Mouse (Mus musculus): Measurements from ENCODE around the gene Gpr3. TPM values are rescaled to one million over a fixed set of nuclear protein-coding genes. Genes with fewer than 3 reads are reported as not detected.
A peak's percentile ranks its signal among the peaks of the same experiment; 100 is the strongest.

The Gpr3 gene
- polyA plus RNA-seq, 1 experiment from 2014 or later: 0.34 TPM

DNA sequence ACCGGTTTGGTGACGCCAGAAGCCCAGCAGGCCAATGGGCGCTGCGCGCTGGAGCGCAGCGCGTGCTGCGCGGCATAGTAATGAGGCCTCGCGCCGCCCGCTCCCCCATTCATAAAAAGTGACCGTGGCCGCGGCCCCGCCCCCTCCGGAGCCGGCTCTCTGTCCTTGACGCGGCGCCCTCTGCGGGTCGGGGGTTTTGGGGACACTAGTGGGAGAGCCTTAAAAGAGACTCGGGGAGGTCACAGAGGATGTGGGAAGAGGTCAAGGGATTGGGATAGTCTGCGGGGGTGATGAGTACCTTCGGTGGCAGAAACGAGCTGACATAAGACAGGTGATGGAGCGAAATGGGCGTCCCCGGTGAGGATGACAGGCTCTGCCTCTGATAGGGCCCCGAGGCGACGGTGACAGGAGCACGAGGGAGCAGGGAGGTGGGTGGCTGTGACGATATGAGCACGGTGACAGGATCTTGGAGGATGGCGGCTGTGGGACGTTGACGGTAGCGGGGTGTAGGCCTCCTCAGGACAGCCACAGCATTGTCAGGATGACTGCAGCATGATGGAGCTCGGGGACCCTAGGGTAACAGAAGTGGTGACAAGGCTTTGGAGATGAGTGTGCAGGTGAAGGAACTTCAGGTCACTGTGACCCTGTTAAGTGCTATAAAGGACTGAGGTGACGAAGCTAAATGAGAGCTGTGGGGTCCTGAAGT lies 379 bp upstream of the Gpr3 start:
- 2% methylated on average over 44 of the region's 44 CpGs for WGBS
- H3K27me3 ChIP-seq: peaks cover 41% of the 10 kb centered on the region
- no peaks in the 10 kb centered on the region for H3K9me3 ChIP-seq (replicated peaks)
- H3K4me3 ChIP-seq: peak overlapping the region; percentile 68
- H3K4me1 ChIP-seq (replicated peaks): peaks cover 24% of the 10 kb centered on the region
- ATAC-seq (replicated peaks; ENCODE audit: insufficient number of reproducible peaks, insufficient read depth, low FRiP score, low read depth): peak; percentile 83
- H3K4me2 ChIP-seq: peak overlapping the region; percentile 99
- H3K36me3 ChIP-seq: no peaks in the 10 kb centered on the region
- H3K9ac ChIP-seq: peak overlapping the region; percentile 66
- H3K27ac ChIP-seq: no peak overlapping the region

DNA sequence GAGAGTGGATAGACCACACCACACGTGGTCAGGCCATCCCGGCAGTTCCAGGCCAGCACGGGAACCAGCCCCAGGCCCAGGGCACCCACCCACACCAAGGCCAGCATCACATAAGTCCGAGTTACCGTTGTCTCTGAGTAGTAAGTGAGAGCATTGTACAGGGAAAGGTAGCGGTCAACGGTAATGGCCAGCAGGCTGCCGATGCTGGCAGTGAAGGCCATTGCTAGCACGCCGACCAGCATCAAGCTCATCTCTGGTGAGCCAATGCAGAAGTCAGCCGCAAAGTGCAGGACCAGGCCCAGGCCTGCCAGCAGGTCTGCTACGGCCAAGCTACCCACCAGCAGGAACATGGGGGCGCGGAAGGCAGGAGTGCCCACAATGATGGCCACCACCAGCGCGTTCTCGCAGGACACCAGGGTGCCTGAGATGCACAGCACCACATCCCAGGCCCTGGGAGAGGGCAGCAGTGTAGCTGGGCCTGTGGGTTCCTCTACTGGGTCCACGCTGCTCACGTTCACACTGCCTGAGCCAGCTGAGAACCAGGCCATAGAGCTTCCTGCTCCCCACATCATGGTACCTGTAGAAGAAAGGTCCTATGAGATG lies 1.4 kb downstream of the Gpr3 start:
- H3K9ac ChIP-seq: no peak overlapping the region
- H3K4me3 ChIP-seq: no peak overlapping the region
- peaks cover 41% of the 10 kb centered on the region for H3K27me3 ChIP-seq
- no peak overlapping the region for H3K27ac ChIP-seq
- H3K4me1 ChIP-seq (replicated peaks): peaks cover 24% of the 10 kb centered on the region
- no peaks in the 10 kb centered on the region for H3K36me3 ChIP-seq
- H3K9me3 ChIP-seq (replicated peaks): no peaks in the 10 kb centered on the region
- no peak for ATAC-seq (replicated peaks; ENCODE audit: insufficient number of reproducible peaks, insufficient read depth, low FRiP score, low read depth)
- H3K4me2 ChIP-seq: no peak overlapping the region
- WGBS: 91% methylated on average over 19 of the region's 19 CpGs

DNA sequence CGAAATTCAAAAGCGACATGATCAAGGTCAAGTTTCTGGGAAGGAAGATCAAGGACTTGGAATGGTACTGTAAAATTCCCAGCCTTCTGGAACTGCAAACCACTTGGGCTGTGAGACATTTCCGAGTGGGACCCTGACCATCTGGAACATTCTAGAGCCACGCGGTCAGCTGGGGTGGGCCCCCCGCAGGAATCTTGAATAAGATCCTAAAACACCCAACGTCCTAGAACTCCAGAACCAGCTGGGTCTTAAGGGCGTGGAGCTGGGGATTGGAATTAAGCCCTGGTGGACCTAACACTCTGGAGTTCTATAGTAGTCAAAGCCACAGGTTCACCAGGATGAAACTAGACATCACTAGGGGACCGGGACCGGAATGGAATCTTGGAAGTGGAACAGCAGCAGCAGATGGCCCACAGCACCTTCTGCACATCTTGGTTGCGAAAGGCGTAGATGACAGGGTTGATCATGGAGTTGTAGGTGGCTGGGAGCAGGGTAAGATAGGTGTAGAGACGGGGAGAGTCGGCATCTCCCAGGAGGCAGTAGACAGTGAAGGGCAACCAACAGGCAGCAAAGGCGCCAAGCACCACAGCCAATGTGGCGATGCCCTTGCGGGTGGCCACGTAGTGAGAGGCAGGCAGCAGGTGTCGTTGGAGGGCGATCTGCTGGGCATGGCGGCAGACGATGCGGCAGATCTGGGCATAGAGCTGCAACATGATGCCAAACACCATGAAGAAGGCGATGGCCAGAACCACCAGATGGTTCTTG lies 2.1 kb downstream of the Gpr3 start:
- Histone ChIP-seq H3K4me2 (no peak overlapping the region), H3K4me3 (no peak overlapping the region), H3K4me1 (replicated peaks) (peaks cover 25% of the 10 kb centered on the region), H3K9ac (no peak overlapping the region), H3K27me3 (peaks cover 41% of the 10 kb centered on the region), H3K9me3 (replicated peaks) (no peaks in the 10 kb centered on the region), H3K36me3 (no peaks in the 10 kb centered on the region), H3K27ac (no peak overlapping the region)
- WGBS: 88% methylated on average over 24 of the region's 24 CpGs
- ATAC-seq (replicated peaks; ENCODE audit: insufficient number of reproducible peaks, insufficient read depth, low FRiP score, low read depth): no peak

DNA sequence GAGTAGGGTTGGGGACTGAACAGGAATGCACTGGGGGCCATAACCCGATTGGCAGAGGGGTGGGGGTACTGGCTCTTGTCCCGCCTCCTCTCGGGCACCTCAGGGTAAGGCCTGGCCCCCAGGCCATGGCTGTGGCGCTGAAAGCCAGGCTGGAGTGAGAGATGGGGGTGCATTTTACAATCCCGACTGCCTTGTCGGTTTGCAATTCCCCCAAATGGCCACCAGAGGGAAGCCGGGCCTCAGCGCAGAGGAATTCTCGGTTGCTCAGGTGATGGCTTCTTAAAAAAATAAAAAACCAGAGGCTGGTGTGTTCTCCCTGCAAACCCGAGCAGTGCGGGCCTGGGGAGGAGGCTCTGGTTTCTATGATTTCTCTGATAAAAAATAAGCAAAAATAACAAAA lies 3.0 kb downstream of the Gpr3 start:
- peaks cover 39% of the 10 kb centered on the region for H3K27me3 ChIP-seq
- no peaks in the 10 kb centered on the region for H3K9me3 ChIP-seq (replicated peaks)
- H3K4me1 ChIP-seq (replicated peaks): peaks cover 33% of the 10 kb centered on the region
- H3K9ac ChIP-seq: no peak overlapping the region
- 4% methylated on average over 11 of the region's 11 CpGs for WGBS
- no peaks in the 10 kb centered on the region for H3K36me3 ChIP-seq
- no peak overlapping the region for H3K4me2 ChIP-seq
- no peak overlapping the region for H3K4me3 ChIP-seq
- H3K27ac ChIP-seq: no peak overlapping the region
- no peak for ATAC-seq (replicated peaks; ENCODE audit: insufficient number of reproducible peaks, insufficient read depth, low FRiP score, low read depth)

DNA sequence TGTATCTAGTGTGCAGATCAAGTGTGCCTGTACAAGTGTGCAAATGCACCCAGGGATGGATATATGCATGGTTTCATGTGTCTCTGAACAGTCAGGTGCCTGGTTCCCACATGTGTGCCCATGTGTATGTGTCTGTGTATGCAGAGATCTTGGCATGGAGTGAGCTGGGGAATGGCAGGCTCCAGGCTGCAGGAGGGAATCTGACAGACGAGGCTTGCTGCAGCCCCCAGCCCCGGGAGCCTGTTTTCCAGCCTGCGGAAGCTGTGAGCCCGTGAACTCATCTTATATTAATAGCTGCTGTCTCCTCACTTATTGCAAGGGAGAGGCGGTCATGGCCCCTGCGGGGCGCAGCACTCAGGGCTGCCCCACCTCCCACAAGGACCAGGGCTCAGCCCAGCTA lies 8.0 kb downstream of the Gpr3 start:
- Histone ChIP-seq H3K4me2 (peak overlapping the region; percentile 28; the same call in 1 of the 2 replicates), H3K9ac (no peak overlapping the region), H3K4me3 (no peak overlapping the region), H3K27me3 (no peaks in the 10 kb centered on the region), H3K27ac (peak overlapping the region; percentile 54), H3K9me3 (replicated peaks) (no peaks in the 10 kb centered on the region), H3K36me3 (no peaks in the 10 kb centered on the region), H3K4me1 (replicated peaks) (peaks cover 38% of the 10 kb centered on the region)
- WGBS: 15% methylated on average over 7 of the region's 7 CpGs
- ATAC-seq (replicated peaks; ENCODE audit: insufficient number of reproducible peaks, insufficient read depth, low FRiP score, low read depth): 0 out of 2 replicates have a peak, but pooled peaks have one; percentile 19

DNA sequence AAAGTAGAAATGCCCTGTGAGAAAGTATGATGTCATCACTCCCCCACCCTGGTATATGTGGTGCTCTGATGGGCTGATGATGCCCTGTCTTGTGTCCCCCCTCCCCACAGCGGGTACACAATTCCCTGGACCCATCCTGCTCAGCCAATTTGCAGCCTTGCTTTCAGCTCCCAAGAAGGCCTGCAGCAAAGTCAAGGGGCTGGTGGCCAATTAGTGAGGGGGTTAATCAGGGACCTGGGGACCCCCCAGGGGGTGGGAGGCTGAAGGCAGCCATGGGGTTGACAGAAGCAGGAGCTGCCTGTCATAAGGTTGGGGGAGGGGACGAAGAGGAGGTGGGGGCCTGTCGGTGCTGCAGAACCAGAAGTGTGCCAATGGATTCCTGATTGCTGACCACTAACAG lies 8.7 kb downstream of the Gpr3 start:
- Histone ChIP-seq H3K4me2 (no peak overlapping the region), H3K9ac (no peak overlapping the region), H3K4me1 (replicated peaks) (peaks cover 46% of the 10 kb centered on the region), H3K9me3 (replicated peaks) (no peaks in the 10 kb centered on the region), H3K36me3 (no peaks in the 10 kb centered on the region), H3K27me3 (no peaks in the 10 kb centered on the region), H3K27ac (no peak overlapping the region), H3K4me3 (no peak overlapping the region)
- WGBS: 67% methylated on average over 3 of the region's 3 CpGs
- no peak for ATAC-seq (replicated peaks; ENCODE audit: insufficient number of reproducible peaks, insufficient read depth, low FRiP score, low read depth)

DNA sequence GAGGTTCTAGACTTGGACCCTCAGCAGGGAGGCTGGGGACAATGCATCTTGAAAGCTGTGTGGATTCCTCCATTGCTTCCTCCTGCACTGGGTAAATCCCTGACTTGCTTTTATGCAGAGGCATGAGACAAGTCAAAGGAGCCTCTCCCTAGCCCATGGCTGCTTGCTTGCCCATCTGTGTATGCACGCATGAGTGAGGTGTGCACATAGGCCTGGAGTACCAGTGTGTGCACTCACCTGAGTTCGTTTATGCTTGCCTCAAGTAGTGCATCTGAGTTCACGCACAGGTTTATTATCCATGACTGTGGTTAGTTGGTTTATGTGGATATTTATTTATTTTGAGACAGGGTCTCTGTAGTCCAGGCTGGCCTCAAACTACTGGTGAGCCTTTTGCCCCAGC lies 10.1 kb downstream of the Gpr3 start:
- Histone ChIP-seq H3K9me3 (replicated peaks) (no peaks in the 10 kb centered on the region), H3K27ac (no peak overlapping the region), H3K4me2 (no peak overlapping the region), H3K27me3 (no peaks in the 10 kb centered on the region), H3K36me3 (no peaks in the 10 kb centered on the region), H3K4me1 (replicated peaks) (peaks cover 59% of the 10 kb centered on the region), H3K9ac (no peak overlapping the region), H3K4me3 (no peak overlapping the region)
- 95% methylated on average over 3 of the region's 3 CpGs for WGBS
- no peak for ATAC-seq (replicated peaks; ENCODE audit: insufficient number of reproducible peaks, insufficient read depth, low FRiP score, low read depth)

DNA sequence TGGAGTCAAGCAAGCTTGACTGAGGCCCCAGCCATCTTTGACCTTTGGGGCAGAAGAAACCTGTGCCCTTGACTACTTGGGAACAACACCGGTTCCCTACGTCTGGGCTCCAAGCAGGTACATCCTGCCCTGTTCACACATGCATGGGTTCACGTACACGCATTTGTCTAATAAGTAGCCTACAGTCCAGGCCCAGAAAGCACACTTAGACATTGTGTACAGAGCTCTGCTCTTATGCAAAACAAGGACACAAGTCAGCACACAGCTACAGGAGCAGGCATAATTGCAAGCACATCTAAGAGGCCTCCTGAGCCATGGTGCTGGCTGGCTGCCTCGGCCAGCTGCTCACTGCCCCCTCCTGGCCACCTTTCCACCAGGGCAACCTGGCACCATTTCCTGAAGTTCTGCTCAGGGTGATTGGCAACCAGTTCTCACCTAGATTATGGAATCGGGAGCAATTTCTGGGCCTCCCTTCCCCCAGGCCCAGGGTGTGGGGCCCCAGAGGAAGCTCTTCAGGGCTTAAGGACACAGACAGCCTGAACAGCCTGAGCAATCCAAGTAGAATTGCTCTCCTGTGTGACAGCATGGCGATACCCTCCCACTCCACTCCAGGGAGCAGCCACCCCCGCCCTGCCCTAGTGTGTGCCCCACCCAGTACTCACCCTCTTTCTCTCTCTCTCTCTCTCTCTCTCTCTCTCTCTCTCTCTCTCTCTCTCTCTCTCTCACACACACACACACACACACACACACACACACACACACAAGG lies 11.1 kb downstream of the Gpr3 start:
- 52% methylated on average over 7 of the region's 8 CpGs for WGBS
- H3K4me3 ChIP-seq: no peak overlapping the region
- peaks cover 70% of the 10 kb centered on the region for H3K4me1 ChIP-seq (replicated peaks)
- ATAC-seq (replicated peaks; ENCODE audit: insufficient number of reproducible peaks, insufficient read depth, low FRiP score, low read depth): peak; percentile 38; the same call in 1 of the 2 replicates
- peak overlapping the region; percentile 80 for H3K27ac ChIP-seq
- H3K36me3 ChIP-seq: peaks cover 3% of the 10 kb centered on the region; the same call in 1 of the 2 replicates
- H3K4me2 ChIP-seq: no peak overlapping the region
- peak overlapping the region; percentile 31; the same call in 1 of the 2 replicates for H3K9ac ChIP-seq
- H3K27me3 ChIP-seq: no peaks in the 10 kb centered on the region
- H3K9me3 ChIP-seq (replicated peaks): no peaks in the 10 kb centered on the region

DNA sequence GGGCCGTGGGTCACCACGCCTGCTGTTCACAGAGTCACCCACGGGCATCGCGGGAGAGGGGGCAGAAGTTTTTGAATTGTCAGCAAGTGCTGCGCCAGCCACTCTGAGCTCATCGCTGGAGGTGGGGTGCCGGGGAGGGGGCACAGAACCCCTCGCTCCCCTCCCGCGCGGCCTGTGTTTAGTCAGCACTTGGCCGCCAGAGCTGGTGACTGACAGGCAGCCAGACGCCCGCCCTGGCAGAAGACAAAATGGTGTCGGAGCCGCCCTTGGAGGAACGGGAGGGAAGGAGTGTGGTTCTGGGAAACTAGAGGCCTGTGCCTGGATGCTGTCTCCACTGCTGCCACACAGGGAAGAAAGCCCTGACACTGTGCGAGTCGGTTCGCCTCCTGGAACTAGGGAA lies 12.0 kb downstream of the Gpr3 start:
- Histone ChIP-seq H3K27ac (peak overlapping the region; percentile 80), H3K27me3 (no peaks in the 10 kb centered on the region), H3K36me3 (peaks cover 9% of the 10 kb centered on the region; the same call in 1 of the 2 replicates), H3K9ac (peak overlapping the region; percentile 23; the same call in 1 of the 2 replicates), H3K4me3 (no peak overlapping the region), H3K4me1 (replicated peaks) (peaks cover 73% of the 10 kb centered on the region), H3K4me2 (peak overlapping the region; percentile 14; the same call in 1 of the 2 replicates), H3K9me3 (replicated peaks) (no peaks in the 10 kb centered on the region)
- 28% methylated on average over 21 of the region's 21 CpGs for WGBS
- ATAC-seq (replicated peaks; ENCODE audit: insufficient number of reproducible peaks, insufficient read depth, low FRiP score, low read depth): no peak; the same call in 1 of the 2 replicates

DNA sequence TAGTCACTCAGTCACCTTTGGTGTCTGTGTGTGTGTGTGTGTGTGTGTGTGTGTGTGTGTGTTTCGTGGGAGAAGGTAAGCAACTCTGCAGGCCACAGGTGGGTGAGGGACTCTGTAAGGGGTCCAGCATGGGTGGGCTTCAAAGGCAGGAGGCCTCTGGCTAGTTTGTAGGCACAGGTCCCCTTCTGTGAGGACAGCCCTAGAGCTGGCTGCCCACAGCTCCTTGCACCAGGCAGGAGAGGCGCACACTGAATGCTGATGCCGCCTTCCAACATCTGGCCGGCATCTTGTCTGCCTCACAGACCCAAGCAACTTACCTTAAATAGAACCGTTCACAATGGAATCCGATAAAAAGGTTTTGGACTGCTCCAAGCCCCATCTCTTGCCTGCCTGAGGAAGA lies 12.6 kb downstream of the Gpr3 start:
- 0 out of 2 replicates have a peak overlapping the region, but pooled peaks have one; percentile 14 for H3K4me2 ChIP-seq
- no peak for ATAC-seq (replicated peaks; ENCODE audit: insufficient number of reproducible peaks, insufficient read depth, low FRiP score, low read depth)
- no peaks in the 10 kb centered on the region for H3K27me3 ChIP-seq
- H3K9ac ChIP-seq: no peak overlapping the region
- H3K4me1 ChIP-seq (replicated peaks): peaks cover 67% of the 10 kb centered on the region
- WGBS: 52% methylated on average over 6 of the region's 6 CpGs
- H3K9me3 ChIP-seq (replicated peaks): no peaks in the 10 kb centered on the region
- peaks cover 14% of the 10 kb centered on the region; the same call in 1 of the 2 replicates for H3K36me3 ChIP-seq
- H3K4me3 ChIP-seq: no peak overlapping the region
- peak overlapping the region; percentile 80 for H3K27ac ChIP-seq
